Mouse (Mus musculus): ENCODE measurements around the gene Rcc2.

GRCm38 (mm10) chr4:140721968-140722490, 21.7 kb downstream of the Rcc2 start:
- TF ChIP-seq JUND (IDR thresholded peaks at IDR 0.05; ENCODE audit: low read depth, low read length), result no peak
- no peak for TF ChIP-seq HCFC1 (IDR thresholded peaks at IDR 0.05; ENCODE audit: low read depth, low read length)
- TF ChIP-seq EP300 (IDR thresholded peaks at IDR 0.05; ENCODE audit: low read depth in 1 of 2, low read length in 2 of 2), result no peak
- no peak for TF ChIP-seq CTCF (IDR thresholded peaks at IDR 0.05 in 2 of 3, conservative IDR thresholded peaks at IDR 0.05 in 1 of 3; ENCODE audit: control insufficient read depth in 1 of 3, insufficient read depth in 1 of 3, low read depth in 2 of 3, low read length in 3 of 3, poor library complexity in 1 of 3, severe bottlenecking in 1 of 3)
- no peak for TF ChIP-seq ZC3H11A (IDR thresholded peaks at IDR 0.05; ENCODE audit: low read depth, low read length)
- TF ChIP-seq POLR2A (IDR thresholded peaks at IDR 0.05; ENCODE audit: control insufficient read depth in 1 of 2, insufficient read depth in 1 of 2, low read depth in 1 of 2, low read length in 2 of 2, poor library complexity in 1 of 2), result no peak
- no peak for TF ChIP-seq SIN3A (IDR thresholded peaks at IDR 0.05; ENCODE audit: low read length)
